Mouse (Mus musculus): Measurements from ENCODE around the gene Agap1. TPM values are rescaled to one million over a fixed set of nuclear protein-coding genes. Genes with fewer than 3 reads are reported as not detected.

Gene Agap1
- total RNA-seq, 2 experiments from 2014 or later = 224 to 253 TPM

GRCm38 (mm10) chr1:89608766-89609165, 154.2 kb downstream of the Agap1 start:
- no peak for DNase-seq (ENCODE audit: low spot score in 2 of 2)

- DNase-seq (ENCODE audit: low spot score in 2 of 2) = no peak
Observed at GRCm38 (mm10) chr1:89609964-89610363, 155.4 kb downstream of the Agap1 start.

GRCm38 (mm10) chr1:89611521-89611920, 156.9 kb downstream of the Agap1 start:
- no peak for DNase-seq (ENCODE audit: low spot score in 2 of 2)

- no peak for DNase-seq (ENCODE audit: low spot score in 2 of 2)
Observed at GRCm38 (mm10) chr1:89613234-89613870, 158.7 kb downstream of the Agap1 start.

GRCm38 (mm10) chr1:89616556-89616955, 161.9 kb downstream of the Agap1 start:
- DNase-seq (ENCODE audit: low spot score in 2 of 2) = no peak

- no peak for DNase-seq (ENCODE audit: low spot score in 2 of 2)
Observed at GRCm38 (mm10) chr1:89617336-89617735, 162.7 kb downstream of the Agap1 start.

GRCm38 (mm10) chr1:89619963-89620362, 165.4 kb downstream of the Agap1 start:
- no peak for DNase-seq (ENCODE audit: low spot score in 2 of 2)

- DNase-seq (ENCODE audit: low spot score in 2 of 2) = no peak
Observed at GRCm38 (mm10) chr1:89621014-89621791, 166.6 kb downstream of the Agap1 start.

- no peak for DNase-seq (ENCODE audit: low spot score in 2 of 2)
Observed at GRCm38 (mm10) chr1:89621952-89622351, 167.3 kb downstream of the Agap1 start.

GRCm38 (mm10) chr1:89622801-89623200, 168.2 kb downstream of the Agap1 start:
- no peak for DNase-seq (ENCODE audit: low spot score in 2 of 2)

- no peak for DNase-seq (ENCODE audit: low spot score in 2 of 2)
Observed at GRCm38 (mm10) chr1:89625312-89625711, 170.7 kb downstream of the Agap1 start.

GRCm38 (mm10) chr1:89625967-89626366, 171.4 kb downstream of the Agap1 start:
- DNase-seq (ENCODE audit: low spot score in 2 of 2) = no peak

- no peak for DNase-seq (ENCODE audit: low spot score in 2 of 2)
Observed at GRCm38 (mm10) chr1:89626940-89627339, 172.3 kb downstream of the Agap1 start.

- peak; percentile 43 to 55 for DNase-seq (ENCODE audit: low spot score in 2 of 2)
Observed at GRCm38 (mm10) chr1:89627650-89628049, 173.0 kb downstream of the Agap1 start.

- no peak for DNase-seq (ENCODE audit: low spot score in 2 of 2)
Observed at GRCm38 (mm10) chr1:89630836-89631235, 176.2 kb downstream of the Agap1 start.

GRCm38 (mm10) chr1:89631747-89632146, 177.1 kb downstream of the Agap1 start:
- no peak for DNase-seq (ENCODE audit: low spot score in 2 of 2)

- DNase-seq (ENCODE audit: low spot score in 2 of 2) = no peak
Observed at GRCm38 (mm10) chr1:89634055-89634454, 179.4 kb downstream of the Agap1 start.

GRCm38 (mm10) chr1:89635131-89635530, 180.5 kb downstream of the Agap1 start:
- no peak for DNase-seq (ENCODE audit: low spot score in 2 of 2)

GRCm38 (mm10) chr1:89637670-89638069, 183.1 kb downstream of the Agap1 start:
- no peak for DNase-seq (ENCODE audit: low spot score in 2 of 2)

- DNase-seq (ENCODE audit: low spot score in 2 of 2) = peak; percentile 51 to 72
Observed at GRCm38 (mm10) chr1:89643445-89644100, 189.0 kb downstream of the Agap1 start.

GRCm38 (mm10) chr1:89644120-89644519, 189.5 kb downstream of the Agap1 start:
- no peak for DNase-seq (ENCODE audit: low spot score in 2 of 2)

Measured in left cerebral cortex, adult 18-20 months (tissue).